Mouse (Mus musculus): ENCODE results near the gene Vamp2. TPM values are rescaled to one million over a fixed set of nuclear protein-coding genes. Genes with fewer than 3 reads are reported as not detected.
A peak's percentile ranks its signal among the peaks of the same experiment; 100 is the strongest.

Vamp2 gene
- 50.5 and 55.9 TPM in 2 replicates for polyA plus RNA-seq (2011; ENCODE audit: insufficient read depth, insufficient read length, low replicate concordance, missing spikeins)

DNA sequence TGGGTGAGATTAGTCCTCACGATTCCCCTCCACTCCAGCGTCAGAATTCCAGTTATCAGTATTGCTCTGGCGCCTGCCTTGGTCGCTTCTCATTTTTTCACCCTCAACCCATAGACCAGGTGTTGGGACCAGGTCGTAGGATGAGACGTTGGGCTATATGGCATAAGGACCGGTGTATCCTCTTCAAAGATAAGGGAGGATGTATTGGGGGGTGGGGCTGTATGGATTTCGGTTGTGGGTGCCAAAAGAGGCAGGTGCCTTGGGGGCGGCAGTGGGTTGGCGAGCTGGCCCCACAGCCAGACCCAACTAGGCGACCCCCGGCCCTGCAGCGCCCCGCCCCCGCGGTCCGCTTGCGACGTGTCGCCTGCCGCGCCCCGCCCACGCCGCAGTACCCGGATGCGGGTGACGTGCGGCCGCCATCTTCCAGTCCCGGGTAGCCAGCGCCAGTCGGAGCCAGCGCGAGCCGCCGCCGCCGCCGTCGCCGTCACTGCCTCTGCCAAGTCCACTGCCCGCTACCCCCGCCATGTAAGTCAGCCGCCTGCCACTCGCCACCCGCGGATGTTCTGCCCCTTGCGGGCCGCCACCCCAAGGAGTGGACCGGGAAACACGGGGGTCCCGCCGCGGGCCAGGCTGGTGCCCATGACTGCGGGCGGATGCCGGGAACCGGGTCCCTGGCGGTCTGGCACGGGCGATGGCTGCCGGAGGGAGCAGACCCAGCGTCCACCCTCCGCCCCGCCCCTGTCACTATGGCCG, at the start of gene Vamp2:
Gene Vamp2 (plus strand): TSS at position 388 of the 753 bp plus-strand sequence.
- under 1% methylated on average over 67 of the region's 67 CpGs for WGBS

DNA sequence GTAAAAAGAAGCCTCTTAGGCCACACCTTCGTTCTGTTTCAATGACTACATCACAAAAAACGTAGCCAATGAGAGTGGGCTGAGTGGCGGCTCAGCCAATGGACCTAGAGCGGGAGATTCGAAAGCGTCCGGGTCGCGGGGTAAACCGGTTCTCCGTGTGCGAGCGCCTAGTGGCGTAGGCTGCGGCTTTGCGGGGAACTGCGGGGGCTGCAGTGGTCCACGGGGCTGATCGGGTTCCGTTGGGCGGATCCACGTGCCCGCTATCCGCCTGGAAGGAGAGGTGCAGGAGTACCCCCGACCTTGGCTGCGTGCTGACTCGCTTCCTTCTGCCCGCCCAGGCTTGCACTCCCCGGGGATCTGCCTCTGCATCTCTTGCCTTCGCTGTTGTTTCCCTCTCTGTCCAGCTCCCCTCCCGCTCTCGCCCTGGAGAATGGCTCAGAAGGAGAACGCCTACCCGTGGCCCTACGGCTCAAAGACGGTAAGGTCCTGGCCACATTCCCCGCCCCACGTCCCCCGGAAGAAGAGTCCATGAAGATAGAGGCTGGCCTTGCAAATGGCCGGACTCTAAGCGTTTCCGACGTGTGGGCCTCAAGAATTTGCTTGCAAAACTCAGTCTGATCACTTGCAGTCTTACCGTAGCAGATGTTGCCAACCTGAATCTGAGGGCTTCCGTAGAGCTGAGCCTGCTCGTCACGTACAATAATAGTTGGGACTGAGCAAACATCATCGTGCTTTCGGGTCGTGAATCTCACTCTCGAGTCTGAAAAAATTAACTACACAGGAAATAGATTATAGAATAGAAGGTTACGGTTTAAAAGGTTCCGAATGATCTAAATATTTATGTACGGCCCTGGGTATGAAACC, 42.5 kb upstream of the Vamp2 start, which contains the start of gene Aurkb:
Gene Aurkb (plus strand): TSS at position 117 of the 864 bp plus-strand sequence.
- H3K4me1 ChIP-seq (ENCODE audit: control insufficient read depth, insufficient read depth, low read length), result peaks cover 1% of the 10 kb centered on the region; the same call in 1 of the 2 replicates
- H3K27ac ChIP-seq (ENCODE audit: control insufficient read depth, insufficient read depth, low read depth, low read length, poor library complexity), result peak within 1 kb of the TSS; percentile 81
- under 1% methylated on average over 54 of the region's 54 CpGs for WGBS
- H3K4me3 ChIP-seq (replicated peaks; ENCODE audit: control insufficient read depth, low read depth, low read length), result peak within 1 kb of the TSS; percentile 86
- TF ChIP-seq CTCF (IDR thresholded peaks at IDR 0.05; ENCODE audit: control insufficient read depth, insufficient read depth, low read length) (0 out of 2 replicates have a peak, but pooled peaks have one; percentile 15), POLR2A (IDR thresholded peaks at IDR 0.05; ENCODE audit: borderline replicate concordance, control insufficient read depth, low read depth, low read length) (peak; percentile 80; the same call in 1 of the 2 replicates)

More for the DNA sequence above, at the start of gene Vamp2:
- peak within 1 kb of the TSS; percentile 86 for H3K4me3 ChIP-seq (replicated peaks; ENCODE audit: control insufficient read depth, low read depth, low read length)
- H3K4me1 ChIP-seq (ENCODE audit: control insufficient read depth, insufficient read depth, low read length), result peaks cover 3% of the 10 kb centered on the region; the same call in 1 of the 2 replicates
- peak within 1 kb of the TSS; percentile 97 for H3K27ac ChIP-seq (ENCODE audit: control insufficient read depth, insufficient read depth, low read depth, low read length, poor library complexity)
- no peak for TF ChIP-seq CTCF (IDR thresholded peaks at IDR 0.05; ENCODE audit: control insufficient read depth, insufficient read depth, low read length)
- TF ChIP-seq POLR2A (IDR thresholded peaks at IDR 0.05; ENCODE audit: borderline replicate concordance, control insufficient read depth, low read depth, low read length), result peak; percentile 65; the same call in 1 of the 2 replicates

DNA sequence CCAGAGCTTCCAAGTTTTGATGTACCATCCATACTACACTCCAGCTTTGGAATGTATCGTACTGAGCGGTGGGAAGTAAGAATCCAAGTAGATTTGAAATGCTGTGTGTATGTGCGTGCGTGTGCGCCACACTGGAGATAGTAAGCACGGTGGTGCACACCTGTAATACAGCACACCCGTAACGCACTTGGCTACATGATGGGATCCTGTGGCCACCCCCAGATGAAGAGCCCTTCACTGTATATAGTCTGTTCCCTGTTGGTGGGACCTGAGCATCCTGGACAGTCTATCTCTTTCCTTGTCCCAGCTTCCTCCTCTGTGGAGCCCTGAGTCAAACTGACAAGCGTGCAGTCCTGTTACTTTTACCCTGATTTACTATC, 41.9 kb upstream of the Vamp2 start:
- peaks cover 1% of the 10 kb centered on the region; the same call in 1 of the 2 replicates for H3K4me1 ChIP-seq (ENCODE audit: control insufficient read depth, insufficient read depth, low read length)
- 21% methylated on average over 9 of the region's 9 CpGs for WGBS
- no peak for TF ChIP-seq POLR2A (IDR thresholded peaks at IDR 0.05; ENCODE audit: borderline replicate concordance, control insufficient read depth, low read depth, low read length)
- no peak for TF ChIP-seq CTCF (IDR thresholded peaks at IDR 0.05; ENCODE audit: control insufficient read depth, insufficient read depth, low read length)
- peak overlapping the region; percentile 85 for H3K4me3 ChIP-seq (replicated peaks; ENCODE audit: control insufficient read depth, low read depth, low read length)
- H3K27ac ChIP-seq (ENCODE audit: control insufficient read depth, insufficient read depth, low read depth, low read length, poor library complexity), result no peak overlapping the region

DNA sequence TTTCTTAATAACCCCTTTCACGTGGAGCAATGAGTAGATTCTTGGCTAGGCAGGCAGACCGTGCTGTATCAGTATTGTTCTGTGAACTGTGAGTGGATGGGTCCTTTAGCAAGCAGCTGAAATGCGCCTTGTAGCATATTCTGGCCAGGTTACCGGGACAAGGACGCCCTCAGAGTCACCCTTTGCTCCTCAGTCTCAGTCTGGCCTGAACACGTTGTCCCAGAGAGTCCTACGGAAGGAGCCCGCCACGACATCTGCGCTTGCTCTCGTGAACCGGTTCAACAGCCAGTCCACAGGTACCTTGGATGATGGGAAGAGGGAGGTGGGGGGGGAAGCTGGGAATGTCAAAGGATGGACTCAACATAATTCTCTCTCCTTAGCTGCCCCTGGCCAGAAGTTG, 40.7 kb upstream of the Vamp2 start:
- H3K4me3 ChIP-seq (replicated peaks; ENCODE audit: control insufficient read depth, low read depth, low read length), result peak overlapping the region; percentile 38
- peaks cover 1% of the 10 kb centered on the region; the same call in 1 of the 2 replicates for H3K4me1 ChIP-seq (ENCODE audit: control insufficient read depth, insufficient read depth, low read length)
- H3K27ac ChIP-seq (ENCODE audit: control insufficient read depth, insufficient read depth, low read depth, low read length, poor library complexity), result no peak overlapping the region
- WGBS, result 88% methylated on average over 12 of the region's 12 CpGs
- TF ChIP-seq CTCF (IDR thresholded peaks at IDR 0.05; ENCODE audit: control insufficient read depth, insufficient read depth, low read length), result no peak

DNA sequence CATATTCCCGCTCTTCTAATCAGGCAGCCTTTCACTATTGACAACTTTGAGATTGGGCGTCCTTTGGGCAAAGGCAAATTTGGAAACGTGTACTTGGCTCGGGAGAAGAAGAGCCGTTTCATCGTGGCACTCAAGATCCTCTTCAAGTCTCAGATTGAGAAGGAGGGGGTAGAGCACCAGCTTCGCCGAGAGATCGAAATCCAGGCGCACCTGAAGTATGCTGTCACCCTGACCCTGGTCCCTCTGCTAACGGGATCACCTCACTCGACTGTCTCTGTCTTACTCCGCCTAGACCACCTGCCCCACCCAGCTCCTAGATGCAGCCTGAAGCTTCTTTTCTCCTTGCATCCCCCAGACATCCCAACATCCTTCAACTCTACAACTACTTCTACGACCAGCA, 40.1 kb upstream of the Vamp2 start:
- no peak overlapping the region for H3K4me3 ChIP-seq (replicated peaks; ENCODE audit: control insufficient read depth, low read depth, low read length)
- TF ChIP-seq CTCF (IDR thresholded peaks at IDR 0.05; ENCODE audit: control insufficient read depth, insufficient read depth, low read length) (no peak), POLR2A (IDR thresholded peaks at IDR 0.05; ENCODE audit: borderline replicate concordance, control insufficient read depth, low read depth, low read length) (no peak)
- H3K4me1 ChIP-seq (ENCODE audit: control insufficient read depth, insufficient read depth, low read length), result peaks cover 1% of the 10 kb centered on the region; the same call in 1 of the 2 replicates
- no peak overlapping the region for H3K27ac ChIP-seq (ENCODE audit: control insufficient read depth, insufficient read depth, low read depth, low read length, poor library complexity)
- 91% methylated on average over 14 of the region's 14 CpGs for WGBS

DNA sequence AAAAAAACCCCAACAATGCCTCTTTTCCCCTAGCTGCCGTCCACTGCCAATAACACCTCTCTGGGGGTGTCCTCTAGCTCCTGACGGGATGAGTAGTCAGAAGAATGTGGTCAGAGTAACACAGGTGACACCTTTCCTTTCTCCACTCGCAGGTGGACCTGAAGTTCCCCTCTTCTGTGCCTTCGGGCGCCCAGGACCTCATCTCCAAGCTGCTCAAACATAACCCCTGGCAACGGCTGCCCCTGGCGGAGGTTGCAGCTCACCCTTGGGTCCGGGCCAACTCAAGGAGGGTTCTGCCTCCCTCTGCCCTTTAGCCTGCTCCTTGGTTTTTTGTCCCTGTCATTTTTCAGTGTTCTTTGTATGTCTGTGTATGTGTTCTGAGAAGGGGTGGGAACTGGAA, 37.5 kb upstream of the Vamp2 start:
- H3K27ac ChIP-seq (ENCODE audit: control insufficient read depth, insufficient read depth, low read depth, low read length, poor library complexity), result no peak overlapping the region
- 94% methylated on average over 8 of the region's 8 CpGs for WGBS
- TF ChIP-seq CTCF (IDR thresholded peaks at IDR 0.05; ENCODE audit: control insufficient read depth, insufficient read depth, low read length), result no peak
- H3K4me3 ChIP-seq (replicated peaks; ENCODE audit: control insufficient read depth, low read depth, low read length), result no peak overlapping the region
- H3K4me1 ChIP-seq (ENCODE audit: control insufficient read depth, insufficient read depth, low read length), result peaks cover 4% of the 10 kb centered on the region

DNA sequence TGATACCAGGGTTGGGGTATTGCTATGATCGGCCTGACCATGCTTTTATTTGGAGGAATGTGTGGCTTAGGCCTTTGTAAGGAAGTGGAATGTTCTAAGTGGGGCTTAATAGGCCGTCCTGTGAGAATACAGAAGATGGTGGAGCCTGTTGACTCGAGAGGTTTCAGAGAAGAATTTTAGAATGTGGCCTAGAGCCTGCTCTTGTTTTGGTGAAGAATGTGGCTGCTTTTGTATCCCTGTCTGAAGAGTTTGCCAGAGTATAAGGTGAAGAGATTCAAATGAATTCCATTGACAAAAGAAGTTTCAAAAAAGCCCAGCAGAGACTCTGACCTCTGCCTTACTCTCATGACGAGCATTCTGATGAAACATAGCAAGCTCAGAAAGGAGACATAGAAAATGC, 36.5 kb upstream of the Vamp2 start:
- H3K27ac ChIP-seq (ENCODE audit: control insufficient read depth, insufficient read depth, low read depth, low read length, poor library complexity), result no peak overlapping the region

DNA sequence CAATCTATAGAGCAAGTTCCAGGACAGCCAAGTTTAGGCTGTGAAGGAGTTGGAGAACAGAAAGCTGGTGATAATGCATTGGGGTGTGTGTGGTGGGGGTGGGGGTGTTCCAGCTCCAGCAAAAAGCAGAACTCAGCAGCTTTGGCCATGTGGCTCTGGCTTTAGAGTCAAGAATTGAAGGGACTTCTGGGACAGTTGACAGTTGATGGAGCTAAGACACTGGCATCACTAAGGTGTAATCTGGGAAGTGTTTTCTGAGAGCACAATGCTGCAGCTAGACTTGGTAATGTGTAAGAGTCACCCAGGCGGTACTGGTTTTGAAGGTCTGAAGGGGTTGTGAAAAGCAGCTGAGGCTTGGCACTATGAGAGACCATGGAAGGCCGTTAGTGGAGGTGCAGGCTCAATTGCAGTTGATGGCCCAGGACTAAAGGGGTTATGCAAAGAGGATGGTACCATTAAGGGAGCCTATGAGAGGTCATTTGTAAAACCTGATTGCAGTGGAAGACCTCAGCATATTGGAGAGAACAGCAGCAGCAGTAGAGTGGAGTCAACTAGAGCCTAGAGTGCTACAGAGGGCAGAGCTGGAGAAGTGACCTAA, 35.4 kb upstream of the Vamp2 start:
- 80% methylated on average over 2 of the region's 2 CpGs for WGBS

More for the DNA sequence above, 36.5 kb upstream of the Vamp2 start:
- 85% methylated on average over 4 of the region's 4 CpGs for WGBS
- TF ChIP-seq CTCF (IDR thresholded peaks at IDR 0.05; ENCODE audit: control insufficient read depth, insufficient read depth, low read length) (no peak), POLR2A (IDR thresholded peaks at IDR 0.05; ENCODE audit: borderline replicate concordance, control insufficient read depth, low read depth, low read length) (no peak)
- H3K4me3 ChIP-seq (replicated peaks; ENCODE audit: control insufficient read depth, low read depth, low read length), result no peak overlapping the region
- H3K4me1 ChIP-seq (ENCODE audit: control insufficient read depth, insufficient read depth, low read length), result peaks cover 4% of the 10 kb centered on the region

More for the DNA sequence above, 35.4 kb upstream of the Vamp2 start:
- peaks cover 5% of the 10 kb centered on the region for H3K4me1 ChIP-seq (ENCODE audit: control insufficient read depth, insufficient read depth, low read length)
- TF ChIP-seq CTCF (IDR thresholded peaks at IDR 0.05; ENCODE audit: control insufficient read depth, insufficient read depth, low read length) (no peak), POLR2A (IDR thresholded peaks at IDR 0.05; ENCODE audit: borderline replicate concordance, control insufficient read depth, low read depth, low read length) (no peak)
- H3K4me3 ChIP-seq (replicated peaks; ENCODE audit: control insufficient read depth, low read depth, low read length), result no peak overlapping the region
- H3K27ac ChIP-seq (ENCODE audit: control insufficient read depth, insufficient read depth, low read depth, low read length, poor library complexity), result no peak overlapping the region

Data from bone marrow, adult 2 months (tissue).